Mouse (Mus musculus) macrophage (primary cell): ENCODE data around the gene Palm. TPM values are rescaled to one million over a fixed set of nuclear protein-coding genes. Genes with fewer than 3 reads are reported as not detected.

Source experiments
- H3K27ac ChIP-seq: fragments of 350-480 bp; formaldehyde crosslinking; 2 replicates; pipeline ENCODE4 v1.9.0; 2021
- H3K36me3 ChIP-seq: fragments of 350-480 bp; formaldehyde crosslinking; 2 replicates; pipeline ENCODE4 v1.9.0; 2021; ENCODE audit errors: inconsistent target
- H3K4me3 ChIP-seq: fragments of 350-480 bp; formaldehyde crosslinking; 2 replicates; pipeline ENCODE4 v1.9.0; 2021; ENCODE audit errors: inconsistent target
- H3K79me2 ChIP-seq: fragments of 350-480 bp; formaldehyde crosslinking; 2 replicates; pipeline ENCODE4 v1.9.0; 2021; ENCODE audit errors: inconsistent target
- WGBS: methylation state at CpG from one replicate; pipeline ENCODE4 v1.1.7; 2026; ENCODE audit warnings: inconsistent platforms; ENCODE audit not compliant: missing documents; 5-methylcytosine and 5-hydroxymethylcytosine counted together
- polyA plus RNA-seq: library from polyadenylated mRNA; stranded (reverse); fragments of 250-400 nt; gene quantifications from 3 replicates; pipeline ENCODE4 v1.2.4, GENCODE M21; 2018; ENCODE audit warnings: inconsistent platforms

Palm gene
- polyA plus RNA-seq, 1 experiment from 2014 or later = 1.3 TPM

GRCm38 (mm10) chr10:79856704-79857451 is 63.5 kb downstream of the Palm start:
- Histone ChIP-seq H3K36me3 (peaks cover 33% of the 10 kb centered on the region), H3K27ac (peak overlapping the region; percentile 73), H3K79me2 (peaks cover 68% of the 10 kb centered on the region), H3K4me3 (peak overlapping the region; percentile 92)
- 3% methylated on average over 7 of the region's 7 CpGs for WGBS

GRCm38 (mm10) chr10:79857452-79857811 is 64.1 kb downstream of the Palm start:
- H3K79me2 ChIP-seq = peaks cover 70% of the 10 kb centered on the region
- peak overlapping the region; percentile 73 for H3K27ac ChIP-seq
- 5% methylated on average over 4 of the region's 4 CpGs for WGBS
- peak overlapping the region; percentile 92 for H3K4me3 ChIP-seq
- H3K36me3 ChIP-seq = peaks cover 38% of the 10 kb centered on the region

- Histone ChIP-seq H3K27ac (peak overlapping the region; percentile 73), H3K36me3 (peaks cover 43% of the 10 kb centered on the region), H3K79me2 (peaks cover 70% of the 10 kb centered on the region), H3K4me3 (peak overlapping the region; percentile 92; the same call in 1 of the 2 replicates)
- 69% methylated on average over 2 of the region's 2 CpGs for WGBS
Measured at GRCm38 (mm10) chr10:79857894-79858293, 64.5 kb downstream of the Palm start.

GRCm38 (mm10) chr10:79858416-79859074 is 65.2 kb downstream of the Palm start:
- Histone ChIP-seq H3K4me3 (no peak overlapping the region), H3K36me3 (peaks cover 49% of the 10 kb centered on the region), H3K79me2 (peaks cover 70% of the 10 kb centered on the region), H3K27ac (peak overlapping the region; percentile 73; the same call in 1 of the 2 replicates)
- 56% methylated on average over 17 of the region's 17 CpGs for WGBS

GRCm38 (mm10) chr10:79859116-79859515 is 65.7 kb downstream of the Palm start:
- peaks cover 70% of the 10 kb centered on the region for H3K79me2 ChIP-seq

GRCm38 (mm10) chr10:79860079-79860911 is 66.9 kb downstream of the Palm start:
- Histone ChIP-seq H3K36me3 (peaks cover 52% of the 10 kb centered on the region), H3K4me3 (no peak overlapping the region), H3K79me2 (peaks cover 68% of the 10 kb centered on the region), H3K27ac (no peak overlapping the region)
- 94% methylated on average over 25 of the region's 26 CpGs for WGBS

More at GRCm38 (mm10) chr10:79859116-79859515, 65.7 kb downstream of the Palm start:
- Histone ChIP-seq H3K36me3 (peaks cover 52% of the 10 kb centered on the region), H3K4me3 (no peak overlapping the region), H3K27ac (no peak overlapping the region)
- 68% methylated on average over 11 of the region's 11 CpGs for WGBS

- H3K4me3 ChIP-seq = no peak overlapping the region
- H3K27ac ChIP-seq = no peak overlapping the region
- H3K36me3 ChIP-seq = peaks cover 52% of the 10 kb centered on the region
- WGBS = 92% methylated on average over 23 of the region's 25 CpGs
- H3K79me2 ChIP-seq = peaks cover 57% of the 10 kb centered on the region
Measured at GRCm38 (mm10) chr10:79861230-79862048, 68.1 kb downstream of the Palm start.

- WGBS = 90% methylated on average over 23 of the region's 23 CpGs
- peaks cover 52% of the 10 kb centered on the region for H3K36me3 ChIP-seq
- peaks cover 49% of the 10 kb centered on the region for H3K79me2 ChIP-seq
- H3K27ac ChIP-seq = no peak overlapping the region
- H3K4me3 ChIP-seq = no peak overlapping the region
Measured at GRCm38 (mm10) chr10:79862049-79862788, 68.8 kb downstream of the Palm start.

GRCm38 (mm10) chr10:79862925-79863324 is 69.6 kb downstream of the Palm start:
- 88% methylated on average over 9 of the region's 10 CpGs for WGBS
- peaks cover 52% of the 10 kb centered on the region for H3K36me3 ChIP-seq

GRCm38 (mm10) chr10:79864351-79865188 is 71.2 kb downstream of the Palm start:
- peaks cover 42% of the 10 kb centered on the region for H3K36me3 ChIP-seq
- no peak overlapping the region for H3K4me3 ChIP-seq
- 69% methylated on average over 10 of the region's 10 CpGs for WGBS
- no peak overlapping the region for H3K27ac ChIP-seq
- H3K79me2 ChIP-seq = peaks cover 25% of the 10 kb centered on the region

More at GRCm38 (mm10) chr10:79862925-79863324, 69.6 kb downstream of the Palm start:
- Histone ChIP-seq H3K4me3 (no peak overlapping the region), H3K27ac (no peak overlapping the region), H3K79me2 (peaks cover 42% of the 10 kb centered on the region)

- peaks cover 19% of the 10 kb centered on the region for H3K79me2 ChIP-seq
- 76% methylated on average over 12 of the region's 12 CpGs for WGBS
- H3K27ac ChIP-seq = no peak overlapping the region
- H3K4me3 ChIP-seq = no peak overlapping the region
- peaks cover 36% of the 10 kb centered on the region for H3K36me3 ChIP-seq
Measured at GRCm38 (mm10) chr10:79865189-79865601, 71.8 kb downstream of the Palm start.

- H3K36me3 ChIP-seq = peaks cover 29% of the 10 kb centered on the region
Measured at GRCm38 (mm10) chr10:79865801-79866295, 72.5 kb downstream of the Palm start.

More at GRCm38 (mm10) chr10:79865801-79866295, 72.5 kb downstream of the Palm start:
- Histone ChIP-seq H3K4me3 (no peak overlapping the region), H3K27ac (no peak overlapping the region), H3K79me2 (peaks cover 12% of the 10 kb centered on the region)
- 85% methylated on average over 19 of the region's 19 CpGs for WGBS
